Mouse (Mus musculus) forebrain, postnatal 0 days (tissue): ENCODE measurements around the gene Rbfox3. TPM values are rescaled to one million over a fixed set of nuclear protein-coding genes. Genes with fewer than 3 reads are reported as not detected.

Experiments used
- ATAC-seq: fragments of 200-750 bp; cut with Nextera tagmentation; 2 replicates; pipeline ENCODE4 v1.8.0; 2017; ENCODE audit warnings: mild to moderate bottlenecking, moderate library complexity
- DNase-seq: peaks from one replicate; pipeline ENCODE4 v3.0.0-alpha.2; 2015
- H3K27ac ChIP-seq: fragments of 300-500 bp; sonication (generic); 2 replicates; pipeline ENCODE4 v1.5.1; 2014; ENCODE audit warnings: low read depth, mild to moderate bottlenecking, antibody characterized with exemption, low read length, moderate library complexity, mixed read lengths
- H3K27me3 ChIP-seq: fragments of 300-500 bp; sonication (generic); 2 replicates; pipeline ENCODE4 v1.6.1; 2014; ENCODE audit warnings: mild to moderate bottlenecking, low read length, mixed read lengths; ENCODE audit not compliant: insufficient read depth
- H3K36me3 ChIP-seq: fragments of 300-500 bp; sonication (generic); 2 replicates; pipeline ENCODE4 v1.6.1; 2014; ENCODE audit warnings: mild to moderate bottlenecking, moderate library complexity; ENCODE audit not compliant: insufficient read depth
- H3K4me1 ChIP-seq: fragments of 300-500 bp; sonication (generic); 2 replicates; pipeline ENCODE4 v1.6.1; 2014; ENCODE audit warnings: antibody characterized with exemption; ENCODE audit not compliant: insufficient read depth
- H3K4me2 ChIP-seq: fragments of 300-500 bp; sonication (generic); 2 replicates; pipeline ENCODE4 v1.6.1; 2014; ENCODE audit warnings: low read depth, mild to moderate bottlenecking, moderate library complexity
- H3K4me3 ChIP-seq: fragments of 300-500 bp; sonication (generic); 2 replicates; pipeline ENCODE4 v1.5.1; 2014; ENCODE audit warnings: low read depth, low read length, mixed read lengths
- H3K9ac ChIP-seq: fragments of 300-500 bp; sonication (generic); 2 replicates; pipeline ENCODE4 v1.6.1; 2014; ENCODE audit warnings: mild to moderate bottlenecking
- H3K9me3 ChIP-seq: fragments of 300-500 bp; sonication (generic); 2 replicates; pipeline ENCODE4 v1.6.1; 2016; ENCODE audit warnings: low read length
- CTCF ChIP-seq: sonication (generic); IDR thresholded peaks from 2 replicates; pipeline ENCODE4 v1.5.1; 2016; ENCODE audit warnings: antibody characterized with exemption, control low read depth, low read depth
- WGBS: fragments of 180-500 bp; shearing (Covaris S2); extraction: QIAGEN DNeasy Blood & Tissue Kit; methylation state at CpG from one replicate; pipeline ENCODE4 v1.1.7; 2014; 5-methylcytosine and 5-hydroxymethylcytosine counted together
- polyA plus RNA-seq: library from polyadenylated mRNA; unstranded; fragments of >200 nt; fragmentation: Nextera tagmentation; extraction: Ambion mirVana; gene quantifications from 2 replicates; pipeline ENCODE4 v1.2.1, GENCODE M21; 2015
- total RNA-seq: library from RNA; depleted of rRNA; stranded (reverse); fragments of >200 nt; gene quantifications from 2 replicates; pipeline ENCODE4 v1.2.3, GENCODE M21; 2014

Gene Rbfox3
- total and polyA plus RNA-seq, 2 experiments from 2014 or later = 37.3 to 82.3 TPM

DNA sequence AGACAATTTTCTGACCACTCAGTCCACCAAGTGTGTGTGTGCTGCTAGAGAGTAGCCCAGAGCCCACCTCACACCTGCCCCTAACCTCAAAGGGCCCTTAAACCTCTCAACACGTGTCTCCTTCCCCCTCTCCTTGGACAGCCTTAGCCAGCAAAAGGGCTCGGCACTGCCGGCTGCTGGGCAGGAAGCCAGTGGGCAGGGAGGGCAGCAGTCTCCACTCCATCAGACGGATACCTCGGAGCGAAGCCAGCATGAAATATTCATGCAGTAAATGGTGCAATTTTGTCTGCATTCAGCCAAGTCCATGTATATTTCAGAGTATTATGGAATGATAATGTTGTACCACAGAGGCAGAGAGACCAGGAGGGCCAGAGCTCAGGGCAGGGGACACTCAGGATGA is 366.8 kb downstream of the Rbfox3 start:
- H3K9ac ChIP-seq = no peak overlapping the region
- WGBS = 24% methylated on average over 6 of the region's 6 CpGs
- no peak overlapping the region for H3K4me2 ChIP-seq
- H3K27me3 ChIP-seq = no peaks in the 10 kb centered on the region
- DNase-seq (peak; percentile 42), ATAC-seq (no peak)
- TF ChIP-seq CTCF = no peak
- no peak overlapping the region for H3K4me3 ChIP-seq
- no peaks in the 10 kb centered on the region for H3K9me3 ChIP-seq
- no peak overlapping the region for H3K27ac ChIP-seq
- no peaks in the 10 kb centered on the region for H3K36me3 ChIP-seq
- H3K4me1 ChIP-seq = no peaks in the 10 kb centered on the region

DNA sequence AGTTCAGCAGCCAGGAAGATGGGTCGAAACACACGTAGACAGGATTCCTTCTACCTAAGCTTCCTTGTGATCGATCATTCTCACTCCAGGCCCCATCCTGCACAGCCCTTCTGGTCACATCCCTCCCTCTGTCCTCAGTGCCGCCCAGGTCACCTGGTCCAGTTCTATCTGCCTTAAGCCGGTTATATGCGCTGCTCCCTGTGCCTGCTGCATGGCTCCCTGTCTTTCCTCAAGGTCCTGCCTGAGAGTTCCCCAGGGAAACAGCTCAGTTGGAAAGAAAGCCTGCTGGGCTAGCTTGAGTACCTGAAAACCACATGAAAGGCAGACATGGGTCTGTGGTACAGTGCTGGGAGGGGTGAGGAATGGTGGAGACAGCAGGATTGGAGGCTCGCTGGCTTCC is 368.5 kb downstream of the Rbfox3 start:
- no peak for TF ChIP-seq CTCF
- Histone ChIP-seq H3K27ac (no peak overlapping the region), H3K4me1 (no peaks in the 10 kb centered on the region), H3K4me2 (no peak overlapping the region), H3K9ac (no peak overlapping the region), H3K9me3 (no peaks in the 10 kb centered on the region), H3K27me3 (no peaks in the 10 kb centered on the region), H3K36me3 (no peaks in the 10 kb centered on the region), H3K4me3 (no peak overlapping the region)
- ATAC-seq (no peak), DNase-seq (no peak)
- WGBS = 80% methylated on average over 7 of the region's 7 CpGs

GRCm38 (mm10) chr11:118540411-118541026 is 370.9 kb downstream of the Rbfox3 start:
- Histone ChIP-seq H3K4me1 (no peaks in the 10 kb centered on the region), H3K4me3 (no peak overlapping the region), H3K36me3 (no peaks in the 10 kb centered on the region), H3K27ac (no peak overlapping the region), H3K4me2 (no peak overlapping the region), H3K9me3 (no peaks in the 10 kb centered on the region), H3K27me3 (no peaks in the 10 kb centered on the region), H3K9ac (no peak overlapping the region)
- ATAC-seq (no peak), DNase-seq (no peak)
- WGBS = 70% methylated on average over 12 of the region's 12 CpGs
- no peak for TF ChIP-seq CTCF

- Histone ChIP-seq H3K36me3 (no peaks in the 10 kb centered on the region), H3K4me3 (no peak overlapping the region), H3K4me2 (no peak overlapping the region), H3K27me3 (no peaks in the 10 kb centered on the region), H3K9ac (no peak overlapping the region), H3K9me3 (no peaks in the 10 kb centered on the region), H3K4me1 (no peaks in the 10 kb centered on the region), H3K27ac (no peak overlapping the region)
- 72% methylated on average over 11 of the region's 11 CpGs for WGBS
- no peak for DNase-seq
- no peak for ATAC-seq
- no peak for TF ChIP-seq CTCF
Observed at GRCm38 (mm10) chr11:118538008-118538407, 373.4 kb downstream of the Rbfox3 start.

- no peak overlapping the region for H3K4me2 ChIP-seq
- no peaks in the 10 kb centered on the region for H3K27me3 ChIP-seq
- H3K36me3 ChIP-seq = no peaks in the 10 kb centered on the region
- no peaks in the 10 kb centered on the region for H3K9me3 ChIP-seq
- no peak overlapping the region for H3K4me3 ChIP-seq
- peak; percentile 30 for DNase-seq
- H3K27ac ChIP-seq = no peak overlapping the region
- peak; percentile 70 for TF ChIP-seq CTCF
- ATAC-seq = peak; percentile 66; the same call in 1 of the 2 replicates
- H3K9ac ChIP-seq = no peak overlapping the region
- WGBS = 36% methylated on average over 18 of the region's 18 CpGs
- H3K4me1 ChIP-seq = no peaks in the 10 kb centered on the region
Observed at GRCm38 (mm10) chr11:118534382-118535092, 376.9 kb downstream of the Rbfox3 start.

GRCm38 (mm10) chr11:118530313-118530712 is 381.1 kb downstream of the Rbfox3 start:
- TF ChIP-seq CTCF = no peak
- Histone ChIP-seq H3K4me1 (no peaks in the 10 kb centered on the region), H3K4me2 (no peak overlapping the region), H3K27ac (peak overlapping the region; percentile 45; the same call in 1 of the 2 replicates), H3K9me3 (no peaks in the 10 kb centered on the region), H3K9ac (no peak overlapping the region), H3K36me3 (no peaks in the 10 kb centered on the region), H3K27me3 (no peaks in the 10 kb centered on the region), H3K4me3 (no peak overlapping the region)
- no peak for DNase-seq
- 43% methylated on average over 8 of the region's 8 CpGs for WGBS
- peak; percentile 7; the same call in 1 of the 2 replicates for ATAC-seq

DNA sequence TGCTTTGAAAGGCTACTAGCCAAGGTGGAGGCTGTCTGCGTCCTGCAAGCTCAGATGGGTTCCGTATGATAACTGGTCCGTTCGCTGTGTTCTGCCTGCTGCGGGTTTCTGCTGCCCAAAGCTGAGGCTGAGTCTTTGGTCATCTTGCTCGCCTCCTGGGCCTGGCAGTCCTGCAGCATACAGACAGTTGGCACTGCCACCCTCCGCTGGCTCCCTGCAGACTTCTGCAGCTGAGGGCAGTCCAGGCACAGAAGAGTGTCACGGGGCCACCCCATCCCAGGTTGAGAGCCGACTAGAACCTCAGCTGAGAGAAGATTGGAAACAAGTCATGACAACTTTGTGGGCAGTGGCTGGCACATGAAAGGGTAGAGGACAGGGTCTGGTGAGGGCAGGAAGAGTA is 382.6 kb downstream of the Rbfox3 start:
- Histone ChIP-seq H3K4me1 (no peaks in the 10 kb centered on the region), H3K27ac (no peak overlapping the region), H3K4me2 (no peak overlapping the region), H3K36me3 (no peaks in the 10 kb centered on the region), H3K4me3 (no peak overlapping the region), H3K9me3 (no peaks in the 10 kb centered on the region), H3K27me3 (no peaks in the 10 kb centered on the region), H3K9ac (no peak overlapping the region)
- no peak for DNase-seq
- 86% methylated on average over 9 of the region's 9 CpGs for WGBS
- TF ChIP-seq CTCF = no peak
- no peak for ATAC-seq
